Mouse (Mus musculus) lung, postnatal 36 days (tissue): ENCODE measurements at regions not wholly inside any gene's neighbourhood (a gene's known extent, or its start where the extent isn't known, plus 50 kb on each side); places are given as distances from the start of the nearest gene placed in this dataset.

Source experiments
- DNase-seq: peaks from one replicate; pipeline ENCODE4 v3.0.0; 2022; ENCODE audit warnings: mixed read lengths

DNA sequence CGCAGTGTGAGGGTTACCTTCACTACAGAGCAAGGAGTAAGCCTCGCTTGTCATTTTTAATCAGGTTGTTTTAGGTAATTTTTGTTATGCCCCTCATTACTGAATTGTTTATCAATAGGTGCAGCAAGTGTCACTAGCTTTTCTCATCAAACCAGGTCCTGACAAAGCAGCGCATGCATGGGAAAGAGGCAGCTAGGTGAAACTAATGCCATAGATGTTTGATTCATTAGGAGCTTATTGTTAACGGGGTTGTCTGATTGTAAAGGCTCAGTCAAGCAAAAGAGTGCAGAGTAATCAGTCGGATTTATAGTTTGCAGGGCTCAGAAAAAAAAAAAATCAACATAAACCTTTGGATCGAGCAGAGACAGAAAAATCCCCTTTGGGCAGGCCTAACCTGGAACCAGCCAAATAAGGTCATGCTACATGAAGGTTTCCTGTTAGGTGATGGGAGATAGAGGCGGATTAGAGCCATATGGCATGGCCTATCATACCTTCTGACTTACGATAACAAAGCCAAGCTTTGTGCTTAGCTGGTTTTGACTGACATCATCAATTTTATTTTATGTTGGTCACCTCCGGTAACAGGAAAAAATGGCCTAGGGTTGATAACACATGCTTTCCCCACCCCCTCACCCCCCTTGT lies 52.4 kb upstream of the Zeb2 start:
- DNase-seq, result no peak

DNA sequence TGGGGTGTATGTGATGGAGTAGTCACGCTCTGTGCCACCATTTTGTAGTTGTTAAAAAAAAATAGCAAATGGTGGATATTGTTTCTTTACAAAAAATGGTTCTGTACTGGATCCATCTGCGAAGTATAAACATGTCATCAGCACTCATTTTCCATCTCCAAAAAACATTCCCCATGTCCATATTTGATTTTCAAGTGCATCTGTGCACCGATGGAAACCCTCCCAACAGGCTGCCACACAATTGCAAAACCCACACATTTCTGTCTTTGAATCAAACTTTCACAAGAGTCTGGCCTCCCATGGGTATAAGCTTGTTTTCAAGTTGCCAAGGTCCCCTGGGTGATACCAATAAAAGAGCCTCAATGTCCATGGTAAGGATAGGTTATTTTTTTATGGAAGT lies 51.4 kb upstream of the Zeb2 start:
- DNase-seq, result no peak
